Mouse (Mus musculus) kidney, postnatal 36 days (tissue): ENCODE measurements at regions not wholly inside any gene's neighbourhood (a gene's known extent, or its start where the extent isn't known, plus 50 kb on each side); places are given as distances from the start of the nearest gene placed in this dataset.

Experiments
- DNase-seq, 2 experiments: peaks; one replicate each; pipeline ENCODE4 v3.0.0; 2021 to 2022; ENCODE audit warnings: mixed read lengths in 2 of 2

- DNase-seq, result peak in 1 of 2 experiments; percentile 6
Observed at GRCm38 (mm10) chr1:185151130-185151799, 52.7 kb upstream of the Rab3gap2 start.

DNA sequence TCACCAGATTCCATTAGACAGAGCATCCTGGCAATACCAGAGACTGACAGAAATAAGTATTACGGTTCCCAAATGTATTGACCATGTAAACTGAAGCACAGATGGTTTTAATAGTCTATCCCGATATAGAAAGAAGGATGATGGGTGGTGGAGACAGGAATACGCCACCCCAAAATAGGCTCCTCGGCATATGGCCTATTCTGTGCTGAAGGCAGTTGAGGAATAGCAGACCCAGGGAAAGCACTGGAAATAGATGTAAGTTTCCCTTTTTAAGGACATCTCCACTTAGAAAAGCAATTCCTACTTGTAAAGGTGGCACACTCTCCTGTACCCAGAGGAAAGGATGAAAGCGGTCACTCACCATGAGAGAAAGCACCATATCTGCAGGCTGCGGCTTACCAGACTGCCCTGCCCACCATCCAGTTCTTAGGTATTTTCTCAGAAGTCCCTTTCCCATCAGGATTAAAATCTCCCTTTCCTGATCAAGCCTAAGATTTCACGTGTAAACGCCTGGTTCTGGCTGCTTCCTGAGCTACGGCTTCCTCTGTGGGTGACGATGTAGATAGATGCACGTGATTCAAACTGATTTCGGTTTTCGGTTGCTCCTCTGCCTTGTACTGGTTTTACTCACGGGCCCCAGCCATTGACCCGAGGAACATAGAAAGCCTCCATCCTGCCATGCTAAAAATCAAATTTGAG lies 53.3 kb upstream of the Rab3gap2 start:
- no peak for DNase-seq

GRCm38 (mm10) chr1:185144791-185145190 lies 59.1 kb upstream of the Rab3gap2 start:
- no peak for DNase-seq

GRCm38 (mm10) chr1:185144006-185144405 lies 59.9 kb upstream of the Rab3gap2 start:
- DNase-seq, result no peak

DNA sequence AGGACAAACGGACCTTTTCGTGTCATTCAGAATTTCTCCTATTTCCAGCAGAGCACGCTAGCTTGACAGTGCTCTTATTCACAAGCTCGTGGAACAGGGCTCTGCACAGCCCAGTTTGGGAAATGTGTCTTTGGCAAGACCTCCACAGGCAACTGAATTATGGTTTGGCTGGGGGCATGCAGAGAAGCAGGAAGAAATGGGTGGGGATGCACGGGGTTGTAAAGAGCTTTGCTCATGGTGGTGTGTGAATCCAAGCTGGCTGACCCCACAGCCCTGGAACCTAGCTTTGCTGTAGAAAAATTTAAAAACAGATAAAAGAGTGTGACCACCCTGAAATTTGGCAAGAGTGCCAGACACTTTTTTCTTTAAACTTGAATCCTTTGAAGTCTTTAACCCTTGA lies 63.6 kb upstream of the Rab3gap2 start:
- DNase-seq, result no peak

- no peak for DNase-seq
Observed at GRCm38 (mm10) chr1:185128209-185128608, 75.7 kb upstream of the Rab3gap2 start.

DNA sequence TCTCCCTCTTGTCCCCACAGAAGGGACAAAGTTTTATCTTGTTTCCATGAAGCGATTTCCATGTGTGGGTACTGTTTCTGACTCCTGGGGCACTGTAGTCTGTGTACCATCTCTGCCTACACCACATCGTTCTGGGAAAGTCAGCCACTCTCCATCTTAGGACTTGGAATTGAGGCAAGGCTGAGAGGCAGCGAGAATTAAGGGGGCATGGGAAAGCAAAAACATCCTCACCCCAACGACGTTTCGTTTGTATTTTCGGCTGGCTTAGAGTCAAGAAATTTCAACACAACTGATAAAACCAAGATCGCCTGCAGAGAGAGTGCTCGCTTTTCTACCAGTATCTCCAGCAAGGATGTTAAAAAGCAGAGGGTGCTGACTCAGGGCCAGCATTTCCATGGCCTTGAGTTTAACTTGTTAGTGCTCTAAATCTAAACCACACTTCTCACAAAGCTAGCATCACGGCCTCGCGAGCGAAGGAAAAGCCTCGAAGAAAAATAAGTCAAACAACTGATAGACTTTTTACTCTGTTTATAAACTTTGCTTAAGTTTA lies 78.1 kb upstream of the Rab3gap2 start:
- DNase-seq, result no peak

- no peak for DNase-seq
Observed at GRCm38 (mm10) chr1:185121552-185121951, 82.4 kb upstream of the Rab3gap2 start.

DNA sequence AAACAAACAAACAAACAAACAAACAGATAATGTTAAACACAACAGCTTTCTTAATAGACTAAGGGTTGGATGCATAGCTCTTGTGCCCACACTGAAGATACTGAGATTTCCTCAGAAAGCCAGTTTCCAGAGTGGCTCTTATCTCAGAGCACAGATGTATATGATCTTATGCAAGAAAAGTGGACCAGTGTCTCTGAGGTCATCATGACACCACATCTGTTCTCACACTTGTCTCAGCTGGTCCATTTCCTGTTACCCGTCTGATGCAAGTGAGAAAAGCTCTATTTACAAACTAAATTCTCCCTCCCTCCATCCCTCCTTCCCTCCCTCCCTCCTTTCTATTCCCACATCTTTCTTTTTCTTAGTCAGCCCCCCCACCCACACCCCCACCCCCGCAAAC lies 83.5 kb upstream of the Rab3gap2 start:
- DNase-seq, result no peak

DNA sequence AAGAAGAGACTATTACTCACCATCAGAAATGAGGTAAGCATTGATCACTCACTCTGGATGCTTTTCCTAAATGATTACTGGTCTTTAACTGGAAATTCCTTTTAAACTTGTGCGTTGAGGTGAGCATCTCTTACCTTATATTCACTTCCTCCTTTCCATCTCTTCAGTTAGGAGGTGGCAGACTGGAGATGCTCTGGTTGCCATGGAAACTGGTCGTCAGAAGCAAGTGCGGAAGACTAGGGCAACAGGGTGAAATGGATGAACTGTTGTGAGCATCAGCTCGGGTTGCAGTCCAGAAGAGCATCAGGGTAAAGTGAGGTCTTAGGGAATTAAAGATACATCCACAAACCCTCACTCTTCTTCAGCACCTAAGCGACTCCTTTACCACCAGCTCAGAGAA lies 86.2 kb upstream of the Rab3gap2 start:
- DNase-seq, result no peak

DNA sequence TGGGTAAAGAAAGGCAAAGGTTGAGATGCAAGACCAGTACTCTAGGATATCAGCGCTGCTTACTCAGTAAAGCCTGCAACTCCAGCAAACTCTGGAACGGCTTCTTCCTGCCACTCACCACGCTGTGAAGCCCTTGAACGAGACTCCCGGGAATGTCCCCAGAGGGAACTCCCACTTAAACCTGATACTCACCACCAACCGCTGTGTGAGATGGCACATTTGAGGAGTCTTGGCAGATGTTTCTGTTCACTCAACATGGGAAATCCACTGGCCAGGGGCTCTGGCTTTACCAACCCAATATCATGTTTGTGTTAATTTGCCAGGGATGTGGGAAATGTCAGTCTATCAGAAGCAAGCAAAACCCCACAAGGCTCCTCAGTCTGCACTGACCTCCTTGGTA lies 90.2 kb upstream of the Rab3gap2 start:
- DNase-seq, result no peak

- no peak for DNase-seq
Observed at GRCm38 (mm10) chr1:185112017-185112399, 91.9 kb upstream of the Rab3gap2 start.

DNA sequence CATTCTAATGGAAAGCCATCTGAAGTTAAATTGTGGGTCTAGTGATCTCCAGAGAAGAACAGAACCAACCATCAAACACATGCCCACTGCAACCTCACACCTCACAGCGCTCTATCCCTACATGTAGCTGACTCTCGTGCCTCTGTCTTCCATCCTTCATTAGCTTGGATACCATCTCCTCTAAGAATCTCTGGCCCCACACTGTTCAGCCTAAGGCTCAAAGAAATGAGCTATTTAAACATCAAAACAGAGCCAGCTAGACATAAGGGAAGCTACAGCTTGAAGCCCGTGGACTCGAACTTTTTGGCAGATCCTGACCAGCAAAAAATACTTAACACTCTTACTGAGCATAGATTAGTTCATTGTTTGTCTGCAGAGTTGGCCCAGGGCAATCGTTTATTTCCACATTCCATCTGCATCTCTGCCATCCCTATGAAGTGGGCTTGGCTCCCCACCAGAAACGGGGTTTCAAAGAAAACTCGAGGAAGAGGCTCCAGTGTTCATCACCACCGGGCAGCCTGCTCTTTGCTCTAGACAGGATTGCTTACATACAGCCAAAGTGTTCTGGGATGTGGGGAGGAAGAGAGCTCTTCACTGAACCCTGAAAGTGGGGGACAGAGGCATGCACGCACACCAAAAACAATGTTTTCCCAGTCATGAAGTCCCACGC lies 92.4 kb upstream of the Rab3gap2 start:
- DNase-seq, result no peak

DNA sequence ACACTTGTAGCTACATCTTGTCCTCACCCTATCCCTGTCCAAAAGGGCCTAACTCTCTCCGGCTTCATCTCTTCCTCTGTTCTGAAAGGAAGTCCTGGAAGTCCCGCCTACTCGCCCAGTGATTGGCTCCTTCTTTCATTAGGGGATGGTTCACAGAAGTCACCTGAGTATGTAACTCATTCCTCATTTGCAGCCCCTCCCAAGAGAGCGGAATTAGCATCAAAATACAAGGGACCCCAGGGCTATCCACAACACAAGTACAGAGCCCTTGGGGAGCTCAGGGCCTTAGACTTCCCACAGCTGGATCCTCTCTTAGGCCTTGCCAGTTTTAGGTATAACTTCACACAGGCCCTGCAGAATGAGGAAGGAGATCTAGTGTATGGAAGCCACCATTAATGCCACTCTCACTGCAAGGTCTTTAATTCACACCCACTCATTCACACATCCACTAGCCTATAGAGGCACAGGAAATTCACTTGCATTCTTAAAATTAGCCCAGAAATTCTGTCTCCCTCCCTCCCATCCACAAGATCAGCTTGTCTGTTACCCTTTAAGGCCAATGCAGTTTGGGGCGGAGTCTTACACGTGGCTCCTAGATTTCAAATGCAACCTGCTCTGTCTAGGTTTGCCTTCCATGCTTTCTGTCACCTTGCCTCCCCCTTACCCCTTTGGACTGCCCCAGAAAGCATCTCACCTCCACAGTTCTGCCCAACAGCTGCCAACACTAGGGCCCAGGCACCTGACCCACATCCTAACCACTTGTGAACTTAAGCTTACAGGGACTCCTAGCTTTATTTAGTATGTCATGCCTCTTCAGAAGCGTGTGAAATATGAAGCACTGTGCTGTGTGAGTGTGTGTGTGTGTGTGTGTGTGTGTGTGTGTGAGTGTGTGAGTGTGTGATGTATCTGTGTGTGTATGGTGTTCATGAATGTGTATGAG lies 98.7 kb upstream of the Rab3gap2 start:
- no peak for DNase-seq

- DNase-seq, result peak in 1 of 2 experiments; percentile 1
Observed at GRCm38 (mm10) chr1:185103803-185104202, 100.1 kb upstream of the Rab3gap2 start.

DNA sequence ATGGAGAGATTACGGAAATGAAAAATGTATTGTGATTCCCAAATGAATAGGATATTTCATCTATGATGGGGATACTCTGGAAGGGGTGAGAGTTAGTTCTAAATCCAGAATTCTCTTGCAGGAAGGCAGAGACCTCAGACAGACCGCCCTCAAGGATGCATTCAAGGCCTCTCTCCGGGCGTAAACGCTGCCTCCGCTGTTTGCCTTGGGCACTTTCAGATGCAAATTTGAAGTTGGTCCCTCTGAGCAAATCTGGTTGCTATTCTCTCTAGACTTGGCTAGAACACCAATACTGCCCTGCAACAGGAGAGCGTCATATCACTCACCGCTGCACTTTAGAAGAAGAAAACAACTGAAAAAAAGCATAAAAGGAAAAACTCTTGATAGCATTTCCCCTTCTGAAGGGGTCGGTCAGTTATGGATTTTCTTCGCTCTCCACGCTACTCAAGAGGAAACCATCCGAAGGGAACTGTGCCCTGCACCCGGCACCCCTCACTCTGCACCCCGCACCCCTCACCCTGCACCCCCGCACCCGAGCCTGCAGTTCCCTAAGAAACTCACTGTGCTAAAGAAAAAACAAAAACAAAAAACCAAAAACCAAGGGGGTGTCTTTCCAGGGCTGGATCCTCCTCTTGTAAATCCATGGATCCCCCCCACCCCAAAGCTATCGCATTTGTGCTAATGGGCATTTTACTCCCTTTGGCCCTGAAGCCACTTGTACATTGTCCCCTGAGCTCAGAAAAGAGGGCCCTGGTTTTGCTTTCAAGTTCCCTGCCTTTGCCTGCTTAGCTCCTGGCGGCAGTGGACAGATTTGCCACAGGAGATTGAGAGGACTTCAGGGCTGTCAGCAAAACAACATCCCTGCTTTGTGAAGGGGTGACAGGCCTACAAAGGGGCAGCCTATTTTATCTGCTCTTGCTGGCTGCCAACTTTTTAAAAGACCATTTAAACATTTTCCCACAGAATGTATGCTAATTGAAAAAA lies 99.9 kb upstream of the Mark1 start:
- DNase-seq, result no peak

DNA sequence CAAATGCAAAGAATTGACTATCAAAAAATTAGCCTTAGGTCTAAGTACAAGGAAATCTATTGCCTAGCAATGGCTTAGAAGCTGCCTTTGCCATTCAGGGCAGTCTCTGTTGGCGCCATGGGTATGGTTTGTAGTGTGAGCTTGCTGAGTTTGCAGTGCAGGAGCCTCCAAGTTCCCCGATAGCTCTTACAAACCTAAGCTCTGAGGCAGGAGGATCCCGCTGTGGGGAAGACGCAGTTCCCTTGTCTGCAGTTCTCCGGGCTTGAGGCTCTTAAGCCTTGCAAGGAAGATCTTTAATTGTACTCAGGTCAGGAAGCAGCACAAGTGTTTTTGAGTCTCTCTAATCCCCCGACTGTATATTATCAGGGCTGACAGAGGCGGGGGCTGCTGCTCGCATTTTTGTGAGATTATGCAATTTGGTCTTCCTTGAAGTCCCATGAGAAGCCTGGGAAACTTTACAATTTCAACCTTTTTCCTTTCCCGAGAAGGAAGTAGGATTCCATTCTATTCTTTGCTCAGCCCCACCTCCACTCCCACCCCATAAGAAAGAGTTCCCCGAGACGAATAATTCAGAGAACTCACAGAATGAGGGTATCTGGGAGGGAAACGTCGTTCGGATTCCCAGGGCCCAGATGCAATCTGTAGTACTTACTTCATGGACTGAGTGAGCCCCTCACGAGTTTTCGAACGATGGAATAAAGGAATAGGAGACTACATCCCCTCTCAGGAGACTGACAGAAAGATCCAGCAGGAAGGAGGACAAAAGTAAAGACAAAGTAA lies 99.0 kb upstream of the Mark1 start:
- no peak for DNase-seq

GRCm38 (mm10) chr1:185096741-185097140 lies 97.4 kb upstream of the Mark1 start:
- no peak for DNase-seq

- DNase-seq, result no peak
Observed at GRCm38 (mm10) chr1:185092757-185093156, 93.4 kb upstream of the Mark1 start.

DNA sequence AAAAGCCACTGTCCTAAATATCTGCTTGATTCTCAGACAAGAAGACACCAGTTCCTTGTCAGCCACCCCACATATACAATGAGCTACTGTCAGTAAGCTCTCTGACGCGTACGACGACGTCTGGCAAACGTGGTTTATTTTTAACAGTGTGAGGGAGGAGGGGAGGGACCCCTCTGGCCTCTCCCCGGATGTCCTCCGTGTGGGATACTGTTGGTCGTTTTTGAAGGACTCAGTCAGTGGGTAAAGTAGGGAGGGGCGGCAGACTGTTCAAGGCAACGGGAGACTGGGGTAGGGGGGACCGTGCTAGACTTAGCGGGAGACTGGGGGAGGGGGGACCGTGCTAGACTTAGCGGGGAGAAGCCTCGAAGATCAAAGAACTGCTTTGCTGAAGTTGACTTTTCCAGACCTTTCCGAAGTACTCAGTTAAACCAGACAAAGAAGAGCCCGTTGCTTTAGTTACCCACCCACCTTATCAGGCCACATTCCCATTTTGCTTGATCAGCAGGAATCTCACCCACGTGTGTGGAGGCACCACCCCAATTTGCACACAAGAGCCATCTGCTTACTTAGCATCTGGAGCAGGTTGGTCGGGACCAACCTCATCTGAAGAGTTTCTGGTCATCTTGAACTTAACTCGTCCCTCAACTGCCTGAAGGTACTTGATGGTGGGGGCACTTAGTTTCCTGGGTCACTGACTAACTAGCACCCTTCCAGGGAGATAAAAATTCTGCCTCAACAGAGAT lies 92.6 kb upstream of the Mark1 start:
- DNase-seq, result no peak
